Mouse (Mus musculus) spleen, postnatal 36 days (tissue): ENCODE measurements at regions not wholly inside any gene's neighbourhood (a gene's known extent, or its start where the extent isn't known, plus 50 kb on each side); places are given as distances from the start of the nearest gene placed in this dataset.
A peak's percentile ranks its signal among the peaks of the same experiment; 100 is the strongest.
"Not testable (repeated sequence)": the region's sequence is repeated elsewhere in the genome, so short reads cannot be mapped to it uniquely, and the experiment has no call there.

ENCODE experiments used
- DNase-seq, 2 experiments: peaks; one replicate each; pipeline ENCODE4 v3.0.0; 2022; ENCODE audit warnings: low spot score in 2 of 2, mixed read lengths in 1 of 2

DNA sequence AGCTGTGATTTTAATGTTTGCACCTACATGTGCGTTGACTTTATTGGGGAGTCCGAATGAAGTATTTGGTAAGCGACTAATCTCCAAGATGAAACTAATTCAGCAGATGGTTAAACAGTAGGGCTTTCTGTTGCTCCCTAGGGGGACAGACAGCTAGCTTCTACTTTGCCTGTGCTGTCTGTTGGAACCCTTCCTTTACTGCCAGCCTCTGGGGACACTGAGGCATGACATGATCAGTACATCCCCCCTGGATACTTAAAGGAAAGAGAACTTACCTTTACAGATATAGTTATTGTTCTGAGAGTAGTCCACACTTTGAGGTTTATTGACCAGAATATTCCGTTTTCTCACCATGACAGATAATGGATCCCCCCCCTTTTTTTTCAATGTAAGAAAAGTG is 289.8 kb upstream of the Ift57 start:
- no peak for DNase-seq

GRCm38 (mm10) chr16:49430296-49430695 is 268.7 kb upstream of the Ift57 start:
- DNase-seq = no peak

- no peak for DNase-seq
These were observed 267.1 kb upstream of the Ift57 start for GRCm38 (mm10) chr16:49431902-49432301.

DNA sequence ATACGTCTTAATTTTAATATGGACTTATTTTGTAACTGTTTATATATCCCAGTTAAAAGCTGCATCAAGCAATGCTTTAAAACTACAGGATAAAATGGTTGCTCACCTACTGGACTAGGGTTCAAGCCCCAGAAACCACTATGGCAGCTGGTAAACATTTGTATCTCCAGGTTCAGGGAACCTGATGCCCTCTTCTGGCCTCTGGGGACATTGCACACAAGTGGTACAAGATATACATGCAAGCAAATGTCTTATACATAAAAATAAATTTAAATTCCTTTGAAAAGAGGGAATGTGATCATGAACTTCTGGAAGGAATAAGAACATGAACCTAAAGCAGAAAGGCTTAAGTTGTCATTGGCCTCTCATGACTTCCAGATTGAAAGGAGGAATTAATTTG is 257.8 kb upstream of the Ift57 start:
- no peak for DNase-seq

DNA sequence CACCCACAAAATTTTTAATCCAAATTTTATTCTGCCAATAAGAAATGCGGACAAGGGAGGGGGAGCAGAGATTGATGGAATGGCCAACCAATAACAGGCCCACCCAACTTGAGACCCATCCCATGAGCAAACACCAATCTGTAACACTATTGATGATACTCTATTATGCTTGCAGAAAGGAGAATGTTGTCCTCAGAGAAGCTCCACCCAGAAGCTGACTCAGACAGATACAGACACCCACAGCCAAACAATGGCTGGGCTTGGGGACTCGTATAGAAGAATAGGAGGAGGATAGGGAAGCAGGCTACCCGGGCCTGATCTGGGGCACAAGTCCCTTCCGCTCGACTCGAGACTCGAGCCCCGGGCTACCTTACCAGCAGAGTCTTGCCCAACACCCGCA is 251.7 kb upstream of the Ift57 start:
- DNase-seq = not testable (repeated sequence)

- no peak for DNase-seq
These were observed 205.2 kb upstream of the Ift57 start for GRCm38 (mm10) chr16:49493881-49494280.

GRCm38 (mm10) chr16:49497521-49498010 is 201.5 kb upstream of the Ift57 start:
- no peak for DNase-seq

- peak; percentile 29 to 31 for DNase-seq
These were observed 198.2 kb upstream of the Ift57 start for GRCm38 (mm10) chr16:49500818-49501217.

GRCm38 (mm10) chr16:49503897-49504413 is 195.1 kb upstream of the Ift57 start:
- DNase-seq = peak in 1 of 2 experiments; percentile 7

DNA sequence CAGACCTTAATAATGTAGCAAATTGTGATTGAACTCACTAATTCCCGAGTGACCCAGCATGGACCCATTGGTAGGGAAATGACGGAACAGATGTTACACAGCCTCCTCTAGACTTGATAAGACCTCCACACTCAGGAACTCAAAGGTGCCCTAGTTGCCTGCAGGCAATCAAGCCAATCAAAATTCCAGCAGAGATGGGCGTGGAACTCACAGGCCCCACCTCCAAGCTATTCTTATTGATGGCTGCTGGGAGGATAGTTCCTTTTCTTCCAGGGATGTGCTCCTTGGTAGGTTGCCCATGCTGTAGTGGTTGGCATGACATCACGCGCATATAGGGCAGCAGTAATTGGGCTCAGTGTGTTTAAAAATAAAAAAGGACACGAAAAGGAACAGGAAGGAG is 194.4 kb upstream of the Ift57 start:
- DNase-seq = no peak

DNA sequence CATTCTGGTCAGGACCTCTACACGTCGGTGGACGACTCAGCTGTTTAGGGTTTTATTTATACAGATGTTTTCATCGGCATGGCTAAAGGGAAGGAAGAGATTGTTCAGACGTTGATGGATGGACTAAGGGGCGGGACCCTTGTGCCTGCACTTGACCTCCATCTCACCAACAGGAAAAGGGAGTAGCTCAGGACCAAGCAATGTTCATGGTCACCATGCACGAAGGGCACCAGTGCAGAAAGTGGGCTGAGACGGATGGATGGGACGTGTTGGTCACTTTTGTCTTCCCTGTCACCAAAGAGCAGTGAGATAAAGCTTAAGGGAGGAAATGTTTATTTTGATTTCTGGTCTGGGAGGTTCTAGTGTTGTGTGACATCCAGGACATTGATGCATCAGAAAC is 193.8 kb upstream of the Ift57 start:
- DNase-seq = no peak

DNA sequence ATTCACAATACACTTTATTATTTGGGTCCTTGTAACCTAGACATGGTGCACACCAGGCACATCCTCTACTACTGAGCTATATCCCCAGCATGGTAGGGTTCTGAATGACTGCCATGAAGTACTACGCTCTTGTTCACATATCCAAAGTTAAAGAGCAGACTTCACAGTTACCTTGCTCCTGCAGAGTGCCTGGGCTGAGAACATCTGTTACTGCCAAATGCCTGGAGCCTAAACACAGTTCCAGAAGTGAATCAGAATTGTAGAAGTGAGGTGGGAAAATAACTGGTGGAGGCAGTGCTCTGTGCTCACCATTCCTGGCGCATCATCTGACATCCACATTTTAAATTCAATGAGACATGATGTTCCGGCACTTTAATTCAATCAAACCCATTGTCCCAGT is 180.2 kb upstream of the Ift57 start:
- DNase-seq = no peak

GRCm38 (mm10) chr16:49520411-49520810 is 178.6 kb upstream of the Ift57 start:
- DNase-seq = no peak

DNA sequence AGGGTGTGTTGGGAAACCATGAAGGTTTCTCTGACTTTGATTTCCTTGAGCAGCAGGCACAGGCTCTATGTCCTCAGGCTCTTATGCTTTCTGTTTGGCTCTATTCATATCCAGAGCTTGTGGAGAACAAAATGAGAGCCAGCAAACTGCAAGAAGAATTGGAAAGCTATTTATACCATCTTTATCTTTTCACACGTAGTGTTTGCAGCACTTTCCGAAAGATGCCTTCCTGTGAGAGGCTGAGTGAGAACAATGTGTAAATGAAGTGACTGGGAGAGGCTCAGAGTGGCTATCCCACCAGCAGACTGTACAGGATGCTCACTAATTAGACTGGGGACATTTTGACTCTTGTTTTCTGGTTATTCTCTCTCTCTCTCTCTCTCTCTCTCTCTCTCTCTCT is 177.3 kb upstream of the Ift57 start:
- no peak for DNase-seq

GRCm38 (mm10) chr16:49522576-49522975 is 176.5 kb upstream of the Ift57 start:
- no peak for DNase-seq

DNA sequence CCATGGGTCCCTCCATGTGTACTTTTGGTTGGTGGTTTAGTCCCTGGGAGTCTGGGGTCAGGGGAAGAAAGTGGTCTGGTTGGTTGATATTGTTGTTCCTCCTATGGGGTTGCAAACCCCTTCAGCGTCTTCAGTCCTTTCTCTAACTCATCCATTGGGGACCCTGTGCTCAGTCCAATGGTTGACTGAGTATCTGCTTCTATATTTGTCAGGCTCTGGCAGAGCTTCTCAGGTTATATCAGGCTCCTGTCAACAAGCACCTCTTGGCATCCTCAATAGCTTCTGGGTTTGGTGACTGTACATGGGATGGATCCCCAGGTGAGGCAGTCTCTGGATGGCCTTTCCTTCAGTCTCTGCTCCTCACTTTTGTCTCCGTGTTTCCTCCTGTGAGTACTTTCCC is 170.4 kb upstream of the Ift57 start:
- not testable (repeated sequence) for DNase-seq

DNA sequence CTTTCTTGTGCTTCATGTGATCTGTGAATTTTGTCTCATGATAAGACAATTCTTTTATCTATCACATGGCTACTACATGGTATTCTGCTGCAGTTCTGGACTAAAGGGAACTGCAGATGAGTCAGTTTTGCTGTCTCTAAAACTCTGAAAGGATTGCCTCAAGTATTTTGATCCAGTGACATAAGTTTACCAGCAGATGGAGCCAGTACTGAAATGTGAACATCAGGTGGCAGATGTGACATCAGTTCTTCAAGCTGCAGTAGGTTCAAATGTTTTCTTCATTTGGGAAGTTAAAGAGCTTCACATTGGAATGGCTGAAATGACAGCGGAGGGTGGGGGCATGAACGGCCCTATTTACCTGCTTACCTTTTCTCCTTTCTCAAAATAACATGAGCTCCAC is 170.0 kb upstream of the Ift57 start:
- no peak for DNase-seq

GRCm38 (mm10) chr16:49530051-49530450 is 169.0 kb upstream of the Ift57 start:
- DNase-seq = no peak

- no peak for DNase-seq
These were observed 166.9 kb upstream of the Ift57 start for GRCm38 (mm10) chr16:49532071-49532686.

DNA sequence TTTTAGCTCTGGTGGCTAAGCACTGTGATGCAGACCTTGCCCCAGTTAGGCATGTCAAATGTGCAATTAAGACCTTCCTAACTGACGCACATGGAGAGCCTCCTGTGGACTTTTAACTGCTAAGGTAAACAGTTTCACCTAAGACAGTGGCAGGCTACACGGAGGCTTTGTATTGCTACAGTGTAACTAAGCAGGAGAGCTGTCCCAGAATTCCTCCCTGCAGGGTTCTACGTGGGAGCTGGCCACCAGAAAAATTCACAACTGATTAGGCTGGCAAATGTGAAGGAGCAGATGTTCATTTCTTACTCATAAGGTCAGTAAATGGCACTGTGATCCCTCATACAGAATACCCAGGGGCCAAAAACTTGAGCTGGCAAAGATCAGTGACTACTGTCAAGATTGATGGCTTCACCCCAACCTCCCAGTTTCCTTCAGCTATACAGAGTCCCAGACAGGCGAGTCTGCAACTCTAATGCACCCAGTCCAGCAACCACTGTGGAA is 165.5 kb upstream of the Ift57 start:
- no peak for DNase-seq

DNA sequence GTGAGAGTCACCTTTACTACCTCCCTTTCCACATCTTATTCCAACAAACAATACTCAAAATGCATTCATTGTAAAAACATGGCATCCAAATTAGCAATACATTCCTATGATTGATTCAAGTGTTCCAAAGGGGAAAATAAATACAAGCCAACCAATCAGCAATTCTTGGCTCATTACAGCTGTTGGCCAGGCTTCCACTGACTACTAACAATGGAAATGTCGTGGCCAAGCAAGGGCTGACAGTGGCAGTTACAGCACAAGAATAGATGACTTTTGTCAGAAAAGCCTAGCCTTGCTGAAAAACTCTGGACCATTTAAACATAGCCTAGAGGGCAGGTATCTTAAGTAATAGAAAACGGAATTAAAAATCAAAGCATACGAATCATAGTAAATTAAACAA is 148.8 kb upstream of the Ift57 start:
- no peak for DNase-seq

DNA sequence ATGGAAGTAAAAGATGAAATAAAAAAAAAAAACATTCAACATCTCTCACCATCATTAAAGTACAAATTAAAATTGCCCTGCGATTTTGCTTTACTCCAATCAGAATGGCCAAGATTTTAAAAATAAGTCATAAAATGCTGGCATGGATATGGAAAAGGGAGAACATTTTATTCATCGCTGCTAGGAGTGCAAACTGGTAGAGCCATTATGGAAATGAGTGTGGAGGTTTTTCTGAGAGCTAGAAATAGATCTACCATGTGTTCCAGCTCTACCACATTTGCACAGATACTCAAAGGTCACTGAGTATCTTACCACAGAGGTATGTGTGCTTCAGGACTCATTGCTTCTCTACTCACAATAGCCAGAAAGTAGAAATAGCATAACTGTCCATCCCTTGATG is 129.0 kb upstream of the Ift57 start:
- DNase-seq = no peak

- no peak for DNase-seq
These were observed 126.4 kb upstream of the Ift57 start for GRCm38 (mm10) chr16:49572485-49573170.
